Mouse (Mus musculus): ENCODE data around the gene Gak. TPM values are rescaled to one million over a fixed set of nuclear protein-coding genes. Genes with fewer than 3 reads are reported as not detected.

The Gak gene
- polyA plus RNA-seq, 1 experiment from 2014 or later = 26.8 TPM

DNA sequence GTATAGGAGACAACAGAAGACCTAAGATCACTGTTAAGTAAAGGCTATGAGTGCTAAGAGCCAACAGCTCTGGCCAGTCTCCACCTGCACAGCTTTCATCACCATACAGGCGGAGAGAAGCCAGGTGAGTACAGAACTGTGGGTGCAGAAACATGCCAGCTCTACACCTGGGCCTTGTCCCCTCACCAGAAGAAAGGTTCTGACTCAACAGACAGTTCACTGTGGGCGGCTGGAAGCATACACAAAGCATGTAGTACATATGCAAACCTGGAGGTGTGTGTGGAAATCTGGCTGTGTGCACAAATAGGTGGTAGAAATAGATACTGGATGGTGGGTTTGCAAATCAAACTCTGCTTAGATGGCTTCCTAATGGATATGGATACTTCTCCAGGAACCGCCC is 107.0 kb downstream of the Gak start:
- Histone ChIP-seq H3K4me2 (ENCODE audit: low read length) (no peak overlapping the region), H3K9me3 (ENCODE audit: control insufficient read depth, low read length) (no peaks in the 10 kb centered on the region), H3K4me3 (ENCODE audit: control insufficient read depth in 1 of 2, insufficient read depth in 1 of 2, low read depth in 1 of 2, low read length in 2 of 2) (no peak overlapping the region), H3K4me1 (ENCODE audit: control insufficient read depth in 2 of 2, insufficient read depth in 2 of 2, low read length in 2 of 2) (no peaks in the 10 kb centered on the region), H3K9ac (ENCODE audit: low read length) (no peak overlapping the region), H3K36me3 (ENCODE audit: control insufficient read depth, insufficient read depth, low read length) (no peaks in the 10 kb centered on the region), H3K27me3 (ENCODE audit: control insufficient read depth, insufficient read depth, low read length) (no peaks in the 10 kb centered on the region), H3K27ac (replicated peaks in 1 of 2; ENCODE audit: control insufficient read depth in 1 of 2, insufficient read depth in 1 of 2, low read depth in 2 of 2, low read length in 2 of 2) (no peak overlapping the region)
- ATAC-seq (ENCODE audit: insufficient number of reproducible peaks, insufficient read depth, low FRiP score, low read depth) = no peak
- 78% methylated on average over 3 of the region's 3 CpGs for WGBS

DNA sequence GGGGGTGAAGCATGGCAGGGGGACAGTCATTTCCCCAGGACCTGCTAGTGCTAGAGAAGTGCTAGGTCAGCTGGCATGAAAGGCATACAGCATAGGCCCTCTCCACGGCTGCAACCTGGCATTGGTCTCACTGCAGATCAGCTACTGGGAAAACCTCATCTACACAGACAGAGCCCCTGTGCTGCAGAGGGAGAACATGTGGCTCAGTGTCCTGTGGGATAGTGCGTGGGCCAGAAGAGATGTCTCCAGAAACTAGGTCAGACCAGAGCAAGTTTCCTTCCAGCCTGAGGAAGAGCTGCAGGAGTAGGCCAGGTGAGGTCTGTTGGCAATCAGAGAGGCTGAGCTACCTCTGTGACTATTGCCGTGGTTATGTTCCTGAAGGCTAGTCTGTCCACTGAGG is 107.7 kb downstream of the Gak start:
- no peak for ATAC-seq (ENCODE audit: insufficient number of reproducible peaks, insufficient read depth, low FRiP score, low read depth)
- Histone ChIP-seq H3K27me3 (ENCODE audit: control insufficient read depth, insufficient read depth, low read length) (no peaks in the 10 kb centered on the region), H3K4me1 (ENCODE audit: control insufficient read depth in 2 of 2, insufficient read depth in 2 of 2, low read length in 2 of 2) (no peaks in the 10 kb centered on the region), H3K9ac (ENCODE audit: low read length) (no peak overlapping the region), H3K27ac (replicated peaks in 1 of 2; ENCODE audit: control insufficient read depth in 1 of 2, insufficient read depth in 1 of 2, low read depth in 2 of 2, low read length in 2 of 2) (no peak overlapping the region), H3K4me3 (ENCODE audit: control insufficient read depth in 1 of 2, insufficient read depth in 1 of 2, low read depth in 1 of 2, low read length in 2 of 2) (no peak overlapping the region), H3K36me3 (ENCODE audit: control insufficient read depth, insufficient read depth, low read length) (no peaks in the 10 kb centered on the region), H3K9me3 (ENCODE audit: control insufficient read depth, low read length) (no peaks in the 10 kb centered on the region), H3K4me2 (ENCODE audit: low read length) (no peak overlapping the region)
- 67% methylated on average over 3 of the region's 3 CpGs for WGBS

DNA sequence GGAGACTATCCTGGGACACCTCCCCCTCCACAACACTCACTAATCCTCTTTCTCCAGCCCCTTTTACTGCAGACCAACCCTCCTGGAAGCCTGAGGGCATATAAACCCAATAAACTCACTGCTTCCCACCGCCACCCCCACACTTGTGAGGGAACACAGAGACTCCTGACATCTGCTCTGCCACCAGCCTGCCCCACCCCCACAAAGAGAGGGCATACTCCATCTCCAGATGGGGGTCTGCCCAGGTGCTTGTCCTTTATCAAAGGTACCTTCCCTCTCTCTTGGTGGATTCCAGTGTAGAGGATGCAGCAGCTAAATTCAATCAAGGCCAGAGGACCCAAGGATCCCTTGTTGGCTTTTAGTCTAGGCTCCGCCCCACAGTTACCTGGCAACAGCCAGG is 108.5 kb downstream of the Gak start:
- H3K27ac ChIP-seq (replicated peaks in 1 of 2; ENCODE audit: control insufficient read depth in 1 of 2, insufficient read depth in 1 of 2, low read depth in 2 of 2, low read length in 2 of 2) = no peak overlapping the region
- no peaks in the 10 kb centered on the region for H3K27me3 ChIP-seq (ENCODE audit: control insufficient read depth, insufficient read depth, low read length)
- 48% methylated on average over 2 of the region's 2 CpGs for WGBS
- no peak for ATAC-seq (ENCODE audit: insufficient number of reproducible peaks, insufficient read depth, low FRiP score, low read depth)
- H3K9ac ChIP-seq (ENCODE audit: low read length) = no peak overlapping the region
- H3K4me1 ChIP-seq (ENCODE audit: control insufficient read depth in 2 of 2, insufficient read depth in 2 of 2, low read length in 2 of 2) = no peaks in the 10 kb centered on the region
- H3K4me2 ChIP-seq (ENCODE audit: low read length) = no peak overlapping the region
- no peaks in the 10 kb centered on the region for H3K36me3 ChIP-seq (ENCODE audit: control insufficient read depth, insufficient read depth, low read length)
- no peak overlapping the region for H3K4me3 ChIP-seq (ENCODE audit: control insufficient read depth in 1 of 2, insufficient read depth in 1 of 2, low read depth in 1 of 2, low read length in 2 of 2)
- H3K9me3 ChIP-seq (ENCODE audit: control insufficient read depth, low read length) = no peaks in the 10 kb centered on the region

DNA sequence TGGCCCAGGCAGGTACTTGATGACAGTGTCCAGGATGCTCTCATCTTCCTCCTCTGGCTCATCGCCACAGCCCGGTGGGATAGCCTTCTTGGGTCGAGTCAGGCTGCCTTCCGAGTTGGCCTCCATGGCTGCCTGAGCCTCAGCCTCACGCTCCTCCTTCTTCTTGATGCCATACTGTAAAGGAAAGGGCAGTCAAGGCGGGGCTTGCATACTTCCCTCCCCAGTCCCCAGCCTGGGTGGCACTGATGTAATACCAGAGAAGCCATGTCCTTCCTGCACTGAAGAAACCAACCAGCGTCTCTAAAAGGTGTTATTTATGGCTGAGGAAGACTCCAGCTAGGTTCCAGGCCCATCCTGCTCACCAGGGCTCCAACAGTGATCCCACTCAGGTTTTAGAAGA is 109.4 kb downstream of the Gak start:
- WGBS = 67% methylated on average over 7 of the region's 7 CpGs
- Histone ChIP-seq H3K36me3 (ENCODE audit: control insufficient read depth, insufficient read depth, low read length) (no peaks in the 10 kb centered on the region), H3K4me1 (ENCODE audit: control insufficient read depth in 2 of 2, insufficient read depth in 2 of 2, low read length in 2 of 2) (no peaks in the 10 kb centered on the region), H3K4me2 (ENCODE audit: low read length) (no peak overlapping the region), H3K27ac (replicated peaks in 1 of 2; ENCODE audit: control insufficient read depth in 1 of 2, insufficient read depth in 1 of 2, low read depth in 2 of 2, low read length in 2 of 2) (no peak overlapping the region), H3K27me3 (ENCODE audit: control insufficient read depth, insufficient read depth, low read length) (no peaks in the 10 kb centered on the region), H3K9me3 (ENCODE audit: control insufficient read depth, low read length) (no peaks in the 10 kb centered on the region), H3K4me3 (ENCODE audit: control insufficient read depth in 1 of 2, insufficient read depth in 1 of 2, low read depth in 1 of 2, low read length in 2 of 2) (no peak overlapping the region), H3K9ac (ENCODE audit: low read length) (no peak overlapping the region)
- no peak for ATAC-seq (ENCODE audit: insufficient number of reproducible peaks, insufficient read depth, low FRiP score, low read depth)

Other genes with a start within 250 kb of the Gak start
- gene Pde6b, start 241.4 kb downstream of the Gak start, polyA plus RNA-seq (2014; fragmentation: Nextera tagmentation; extraction: Ambion mirVana) = 0.22 TPM in 1 of 2 replicates, not detected in the other
- 971 and 1,026 TPM in 2 replicates for gene Atp5k, start 195.3 kb downstream of the Gak start, polyA plus RNA-seq (2014; fragmentation: Nextera tagmentation; extraction: Ambion mirVana)
- 0.08 and 0.15 TPM in 2 replicates for gene Mfsd7a, start 180.9 kb downstream of the Gak start, polyA plus RNA-seq (2014; fragmentation: Nextera tagmentation; extraction: Ambion mirVana)
- gene Pcgf3, start 168.5 kb downstream of the Gak start, polyA plus RNA-seq (2014; fragmentation: Nextera tagmentation; extraction: Ambion mirVana) = 24.3 and 26.8 TPM in 2 replicates
- 0.44 and 1.1 TPM in 2 replicates for gene Cplx1, start 79.7 kb downstream of the Gak start, polyA plus RNA-seq (2014; fragmentation: Nextera tagmentation; extraction: Ambion mirVana)
- 22.1 and 22.2 TPM in 2 replicates for gene Tmem175, start within 50 bp of the Gak start, polyA plus RNA-seq (2014; fragmentation: Nextera tagmentation; extraction: Ambion mirVana)
- gene Idua, start 30.6 kb upstream of the Gak start, polyA plus RNA-seq (2014; fragmentation: Nextera tagmentation; extraction: Ambion mirVana) = 14.5 and 14.9 TPM in 2 replicates
- 5.6 and 6.6 TPM in 2 replicates for gene Dgkq, start 39.9 kb upstream of the Gak start, polyA plus RNA-seq (2014; fragmentation: Nextera tagmentation; extraction: Ambion mirVana)
- 0.40 and 0.53 TPM in 2 replicates for gene Slc26a1, start 45.8 kb upstream of the Gak start, polyA plus RNA-seq (2014; fragmentation: Nextera tagmentation; extraction: Ambion mirVana)
- gene Fgfrl1, start 62.6 kb upstream of the Gak start, polyA plus RNA-seq (2014; fragmentation: Nextera tagmentation; extraction: Ambion mirVana) = 23.9 and 25.2 TPM in 2 replicates
- gene Rnf212, start 145.2 kb upstream of the Gak start, polyA plus RNA-seq (2014; fragmentation: Nextera tagmentation; extraction: Ambion mirVana) = not detected in 2 replicates
- gene Tmed11, start 165.6 kb upstream of the Gak start, polyA plus RNA-seq (2014; fragmentation: Nextera tagmentation; extraction: Ambion mirVana) = not detected in 2 replicates
- not detected in 2 replicates for gene Vmn2r8, start 179.1 kb upstream of the Gak start, polyA plus RNA-seq (2014; fragmentation: Nextera tagmentation; extraction: Ambion mirVana)
- gene Vmn2r9, start 222.8 kb upstream of the Gak start, polyA plus RNA-seq (2014; fragmentation: Nextera tagmentation; extraction: Ambion mirVana) = not detected in 2 replicates